Mouse (Mus musculus) embryonic facial prominence, embryonic 10.5 days (tissue): ENCODE data around the gene Ptpn5. TPM values are rescaled to one million over a fixed set of nuclear protein-coding genes. Genes with fewer than 3 reads are reported as not detected.

Source experiments
- DNase-seq: peaks from one replicate; pipeline ENCODE4 v3.0.0-alpha.2; 2017; ENCODE audit warnings: low spot score
- H3K27ac ChIP-seq: fragments of 300-500 bp; sonication (generic); replicated peaks from 2 replicates; pipeline ENCODE4 v1.5.1; 2016; ENCODE audit warnings: mild to moderate bottlenecking
- H3K27me3 ChIP-seq: fragments of 300-500 bp; sonication (generic); replicated peaks from 2 replicates; pipeline ENCODE4 v1.6.1; 2016; ENCODE audit warnings: low read depth, mild to moderate bottlenecking; ENCODE audit not compliant: poor library complexity, severe bottlenecking
- H3K36me3 ChIP-seq: fragments of 300-500 bp; sonication (generic); replicated peaks from 2 replicates; pipeline ENCODE4 v1.6.1; 2016; ENCODE audit warnings: mild to moderate bottlenecking, moderate library complexity
- H3K4me1 ChIP-seq: fragments of 300-500 bp; sonication (generic); 2 replicates; pipeline ENCODE4 v1.6.1; 2016
- H3K4me3 ChIP-seq: fragments of 300-500 bp; sonication (generic); 2 replicates; pipeline ENCODE4 v1.5.1; 2016; ENCODE audit warnings: mild to moderate bottlenecking, moderate library complexity
- H3K9me3 ChIP-seq: fragments of 300-500 bp; sonication (generic); 2 replicates; pipeline ENCODE4 v1.6.1; 2016; ENCODE audit warnings: mild to moderate bottlenecking
- WGBS: fragments of 180-500 bp; shearing (Covaris S2); methylation state at CpG from one replicate; pipeline ENCODE4 v1.1.7; 2016; 5-methylcytosine and 5-hydroxymethylcytosine counted together
- microRNA-seq: library from miRNA; unstranded; fragments of <30 nt; microRNA quantifications from one replicate; pipeline ENCODE4, GENCODE M21; 2017
- polyA plus RNA-seq: library from polyadenylated mRNA; unstranded; fragments of >200 nt; fragmentation: Nextera tagmentation; extraction: Ambion mirVana; gene quantifications from 2 replicates; pipeline ENCODE4 v1.2.1, GENCODE M21; 2016

Gene Ptpn5
- polyA plus RNA-seq, 1 experiment from 2014 or later, result 3.2 TPM

DNA sequence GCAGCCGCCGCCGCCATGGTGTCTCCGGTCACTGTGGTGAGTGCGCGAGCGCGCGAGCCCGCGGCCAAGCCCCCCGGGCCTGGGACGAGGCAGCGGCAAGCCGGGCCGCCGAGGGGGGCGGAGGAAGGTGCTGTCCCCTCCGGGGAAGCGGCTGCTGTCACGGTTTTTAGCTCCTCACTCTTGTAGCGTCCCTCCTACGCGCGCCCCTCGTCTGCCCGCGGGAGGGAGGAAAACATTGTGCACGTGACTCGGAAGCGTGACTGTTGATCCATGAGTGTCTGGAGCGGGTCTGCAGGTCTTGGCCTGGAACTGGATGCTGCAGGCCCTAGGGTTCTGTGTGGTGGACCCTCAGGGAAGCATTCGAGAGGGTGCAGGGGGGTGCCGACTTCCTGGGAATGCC is 82.7 kb downstream of the Ptpn5 start:
- under 1% methylated on average over 34 of the region's 34 CpGs for WGBS
- Histone ChIP-seq H3K4me1 (peaks cover 22% of the 10 kb centered on the region), H3K27me3 (peaks cover 9% of the 10 kb centered on the region; the same call in 1 of the 2 replicates), H3K27ac (peak overlapping the region; percentile 96), H3K9me3 (no peaks in the 10 kb centered on the region), H3K4me3 (peak overlapping the region; percentile 93), H3K36me3 (peaks cover 16% of the 10 kb centered on the region)
- DNase-seq, result no peak

DNA sequence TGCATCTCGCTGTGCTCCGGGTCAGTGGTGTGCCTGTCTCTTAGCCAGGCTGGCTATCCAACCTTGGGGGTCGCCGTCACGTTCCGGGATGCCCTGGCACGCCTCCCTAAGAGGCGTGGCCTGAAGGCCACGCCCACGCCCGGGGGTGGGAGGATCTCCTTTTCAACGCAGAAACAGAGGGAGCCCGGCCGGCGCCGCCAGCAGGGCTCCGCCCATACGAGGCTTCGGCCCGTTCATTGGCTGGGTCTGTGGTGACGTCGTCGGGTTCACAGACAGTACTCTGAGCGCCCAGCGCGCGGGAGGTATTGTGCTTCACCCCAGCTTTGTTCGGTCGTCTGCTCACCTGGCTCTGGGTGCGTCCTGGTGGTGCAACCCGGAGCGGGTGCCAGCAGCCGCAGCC is 83.1 kb downstream of the Ptpn5 start, which contains the start of gene Tmem86a:
Gene Tmem86a, plus strand, starts transcription at position 236 of the 400 bp plus-strand sequence.
- H3K27ac ChIP-seq, result peak within 1 kb of the TSS; percentile 96
- peaks cover 9% of the 10 kb centered on the region; the same call in 1 of the 2 replicates for H3K27me3 ChIP-seq
- 0% methylated on average over 33 of the region's 33 CpGs for WGBS
- peak; percentile 97 for DNase-seq
- peak within 1 kb of the TSS; percentile 93 for H3K4me3 ChIP-seq
- no peaks in the 10 kb centered on the region for H3K9me3 ChIP-seq
- H3K4me1 ChIP-seq, result peaks cover 22% of the 10 kb centered on the region
- peaks cover 16% of the 10 kb centered on the region for H3K36me3 ChIP-seq

DNA sequence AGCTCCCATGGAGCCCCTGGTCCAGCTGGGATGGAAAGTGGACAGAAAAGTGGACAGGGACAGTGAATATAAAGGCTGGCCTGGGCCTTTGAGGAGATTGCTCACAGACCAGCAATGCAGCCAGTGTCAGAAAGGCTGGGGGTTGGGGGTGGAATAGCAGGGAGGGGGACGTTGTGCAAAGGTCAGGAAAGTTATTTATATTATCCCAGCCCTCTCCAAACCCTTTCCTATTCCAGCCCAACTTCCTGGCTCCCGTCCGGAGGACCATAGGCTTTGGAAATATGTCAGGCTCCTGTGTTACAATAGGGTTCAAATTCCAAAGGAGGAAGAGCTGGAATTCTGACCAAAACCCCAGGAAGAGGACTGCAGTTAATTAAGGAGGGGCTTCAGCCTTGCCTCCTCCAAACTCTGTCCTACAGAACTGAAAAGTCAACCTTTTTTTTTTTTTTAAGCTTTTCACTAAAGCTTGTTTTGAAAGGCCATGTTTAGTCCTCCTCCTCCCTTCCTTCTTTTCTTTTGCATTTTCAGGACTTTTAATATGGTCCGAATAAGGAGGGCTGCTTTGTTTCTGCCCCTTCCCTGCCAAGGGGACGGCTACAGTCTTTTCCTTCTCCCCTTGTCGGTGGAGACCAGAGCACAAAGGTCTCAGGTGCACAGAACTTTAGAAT is 90.5 kb downstream of the Ptpn5 start:
- Histone ChIP-seq H3K36me3 (no peaks in the 10 kb centered on the region), H3K4me1 (peaks cover 16% of the 10 kb centered on the region), H3K27me3 (no peaks in the 10 kb centered on the region), H3K27ac (peak overlapping the region; percentile 1; the same call in 1 of the 2 replicates), H3K4me3 (no peak overlapping the region), H3K9me3 (no peaks in the 10 kb centered on the region)
- peak; percentile 18 for DNase-seq
- 43% methylated on average over 6 of the region's 6 CpGs for WGBS

DNA sequence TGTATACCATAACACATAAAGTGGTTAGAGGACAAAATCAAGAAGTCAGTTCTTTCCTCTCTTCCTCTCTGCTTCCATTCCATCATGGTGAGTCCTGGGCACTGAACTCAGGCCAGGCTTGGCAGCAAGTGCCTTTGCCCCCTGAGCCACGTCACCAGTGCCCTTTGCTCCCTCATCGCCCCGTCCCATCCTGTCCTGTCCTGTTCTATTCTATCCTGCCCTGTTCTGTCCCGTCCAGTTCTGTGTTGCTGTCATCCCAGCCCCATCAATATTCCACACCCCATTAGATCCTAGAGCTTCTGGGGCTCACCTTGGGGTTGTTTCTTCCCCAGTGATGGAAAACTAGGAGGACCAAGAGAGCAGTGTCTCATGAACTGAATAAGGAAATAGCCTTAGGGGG is 91.4 kb downstream of the Ptpn5 start:
- no peak for DNase-seq
- no peak overlapping the region for H3K4me3 ChIP-seq
- H3K9me3 ChIP-seq, result no peaks in the 10 kb centered on the region
- no peaks in the 10 kb centered on the region for H3K36me3 ChIP-seq
- H3K27me3 ChIP-seq, result no peaks in the 10 kb centered on the region
- H3K27ac ChIP-seq, result 0 out of 2 replicates have a peak overlapping the region, but pooled peaks have one; percentile 1
- H3K4me1 ChIP-seq, result peaks cover 16% of the 10 kb centered on the region
- WGBS, result 80% methylated on average over 4 of the region's 4 CpGs

DNA sequence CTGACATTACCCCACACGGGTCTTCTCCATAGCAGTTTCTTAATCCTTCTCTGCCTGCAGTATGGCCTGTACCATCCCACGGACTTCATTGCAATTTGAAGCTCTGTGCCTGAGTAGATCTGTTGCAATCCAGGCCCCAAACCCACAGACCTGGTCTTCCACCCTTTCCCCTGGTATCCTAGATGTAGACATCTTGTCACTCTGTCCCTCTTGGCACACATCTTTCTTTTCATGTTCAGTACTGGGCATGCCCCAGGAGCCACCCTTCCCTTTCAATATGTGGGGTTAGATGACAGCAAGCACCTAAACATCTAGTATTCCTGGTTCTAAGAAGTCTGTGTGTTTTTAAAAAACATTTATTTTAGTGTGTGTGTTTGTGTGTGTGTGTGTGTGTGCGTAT is 91.8 kb downstream of the Ptpn5 start:
- peaks cover 16% of the 10 kb centered on the region for H3K4me1 ChIP-seq
- WGBS, result 86% methylated on average over 3 of the region's 3 CpGs
- no peak overlapping the region for H3K27ac ChIP-seq
- no peaks in the 10 kb centered on the region for H3K27me3 ChIP-seq
- DNase-seq, result no peak
- H3K36me3 ChIP-seq, result no peaks in the 10 kb centered on the region
- H3K9me3 ChIP-seq, result no peaks in the 10 kb centered on the region
- H3K4me3 ChIP-seq, result no peak overlapping the region

DNA sequence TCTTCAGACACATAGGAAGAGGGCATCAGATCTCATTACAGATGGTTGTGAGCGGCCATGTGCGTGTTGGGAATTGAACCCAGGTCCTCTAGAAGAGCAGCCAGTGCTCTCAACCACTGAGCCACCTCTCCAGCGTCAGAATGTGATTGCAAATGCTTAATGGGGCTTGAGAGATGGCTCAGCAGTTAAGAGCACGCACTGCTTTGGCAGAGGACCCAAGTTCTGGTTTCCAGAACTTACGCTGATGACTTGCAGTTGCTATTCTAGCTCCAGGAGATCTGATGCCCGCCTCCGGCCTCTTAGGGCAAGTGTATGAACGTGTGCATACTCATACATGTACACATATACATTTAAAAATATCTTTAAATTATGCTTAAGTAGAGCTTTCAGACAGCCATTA is 98.1 kb downstream of the Ptpn5 start:
- WGBS, result 82% methylated on average over 8 of the region's 8 CpGs

DNA sequence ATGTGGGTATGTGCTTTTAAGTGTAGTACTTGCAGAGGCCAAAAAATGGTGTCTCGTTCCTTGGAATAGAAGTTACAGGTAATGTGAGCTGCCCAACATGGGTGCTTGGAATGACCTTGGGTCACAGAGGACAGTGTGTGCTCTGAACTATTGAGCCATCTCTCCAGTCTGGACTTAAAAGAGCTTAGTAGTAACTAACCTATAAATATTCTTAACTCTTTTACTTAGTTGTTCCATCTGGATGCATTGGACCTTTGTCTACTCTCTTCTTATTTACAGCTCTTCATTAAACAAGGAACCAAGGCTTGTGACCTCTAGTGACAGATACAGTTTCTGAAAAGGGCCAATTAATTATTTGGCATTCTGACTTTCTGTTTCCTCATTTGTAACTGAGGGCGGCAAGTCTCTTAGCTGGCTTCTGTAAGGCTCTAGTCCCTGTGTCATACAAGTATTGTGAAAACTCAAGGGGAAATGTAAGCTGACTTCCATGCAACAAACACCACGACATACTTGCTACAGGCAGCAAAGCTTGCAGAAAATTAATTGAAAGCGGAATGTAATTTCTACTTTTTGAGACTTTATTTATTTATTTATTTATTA is 98.6 kb downstream of the Ptpn5 start:
- 88% methylated on average over 4 of the region's 4 CpGs for WGBS

More for the DNA sequence above, 98.1 kb downstream of the Ptpn5 start:
- H3K4me1 ChIP-seq, result no peaks in the 10 kb centered on the region
- H3K27ac ChIP-seq, result no peak overlapping the region
- no peaks in the 10 kb centered on the region for H3K36me3 ChIP-seq
- no peak for DNase-seq
- no peaks in the 10 kb centered on the region for H3K9me3 ChIP-seq
- no peak overlapping the region for H3K4me3 ChIP-seq
- no peaks in the 10 kb centered on the region for H3K27me3 ChIP-seq

DNA sequence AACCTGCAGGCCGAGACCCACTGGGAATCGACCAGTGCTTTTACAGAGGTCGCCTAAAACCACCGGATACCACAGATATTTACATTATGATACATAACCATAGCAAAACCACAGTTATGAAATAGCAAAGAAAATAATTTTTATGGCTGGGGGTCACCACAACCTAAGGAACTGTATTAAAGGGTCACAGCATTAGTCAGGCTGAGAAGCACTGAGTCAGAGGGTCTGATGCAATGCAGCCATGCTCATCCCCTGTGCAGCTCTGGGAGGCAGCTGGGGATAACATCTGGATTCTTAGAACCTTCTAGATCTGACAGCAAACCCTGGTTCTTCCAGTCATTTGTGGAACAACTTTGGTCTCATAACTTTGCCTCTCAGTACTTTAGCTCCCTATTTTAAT is 102.1 kb downstream of the Ptpn5 start:
- DNase-seq, result no peak
- H3K27me3 ChIP-seq, result no peaks in the 10 kb centered on the region
- 79% methylated on average over 4 of the region's 4 CpGs for WGBS
- H3K27ac ChIP-seq, result no peak overlapping the region
- no peak overlapping the region for H3K4me3 ChIP-seq
- H3K4me1 ChIP-seq, result no peaks in the 10 kb centered on the region
- H3K36me3 ChIP-seq, result no peaks in the 10 kb centered on the region
- H3K9me3 ChIP-seq, result no peaks in the 10 kb centered on the region

More for the DNA sequence above, 98.6 kb downstream of the Ptpn5 start:
- DNase-seq, result no peak
- H3K27me3 ChIP-seq, result no peaks in the 10 kb centered on the region
- no peak overlapping the region for H3K4me3 ChIP-seq
- no peaks in the 10 kb centered on the region for H3K36me3 ChIP-seq
- no peak overlapping the region for H3K27ac ChIP-seq
- H3K9me3 ChIP-seq, result no peaks in the 10 kb centered on the region
- no peaks in the 10 kb centered on the region for H3K4me1 ChIP-seq

DNA sequence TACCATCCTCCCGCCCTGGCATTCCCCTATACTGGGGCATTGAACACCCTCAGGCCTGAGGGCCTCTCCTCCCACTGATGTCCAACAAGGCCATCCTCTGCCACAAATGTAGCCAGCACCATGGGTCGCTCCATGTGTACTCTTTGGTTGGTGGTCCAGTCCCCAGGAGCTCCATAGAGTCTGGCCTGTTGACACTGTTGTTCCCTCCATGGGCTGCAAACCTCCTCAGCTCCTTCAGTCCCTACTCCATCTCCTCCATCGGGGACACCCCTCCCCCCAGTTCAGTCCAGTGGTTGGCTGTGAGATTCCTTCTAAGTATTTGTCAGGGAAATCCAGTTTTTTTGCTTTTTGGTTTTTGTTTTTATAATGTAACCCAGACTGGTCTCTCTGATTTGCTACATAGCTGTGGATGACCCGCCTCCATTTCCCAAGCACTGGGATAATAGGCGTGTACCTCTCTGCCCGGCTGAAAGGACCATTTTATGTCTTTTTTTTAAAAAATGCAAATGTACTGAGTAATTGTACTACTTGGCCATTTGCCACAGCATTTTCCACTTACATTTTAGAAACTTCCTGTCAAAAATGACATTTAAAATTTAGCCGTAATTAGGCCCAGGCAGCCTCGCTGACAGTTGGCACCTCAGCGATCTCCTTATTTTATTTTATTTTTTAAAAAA is 102.8 kb downstream of the Ptpn5 start:
- Histone ChIP-seq H3K4me1 (no peaks in the 10 kb centered on the region), H3K9me3 (no peaks in the 10 kb centered on the region), H3K4me3 (no peak overlapping the region), H3K36me3 (no peaks in the 10 kb centered on the region), H3K27me3 (no peaks in the 10 kb centered on the region), H3K27ac (no peak overlapping the region)
- 87% methylated on average over 9 of the region's 9 CpGs for WGBS
- no peak for DNase-seq

Small RNAs within 50 kb of the gene (microRNA-seq; reads per million reads assigned to microRNA genes)
- gene Mir7056, result not detected

Other genes starting within 250 kb of the Ptpn5 start
- 260 and 265 TPM in 2 replicates for gene Tsg101, start 213.7 kb downstream of the Ptpn5 start, polyA plus RNA-seq
- 12.7 TPM in 2 replicates for gene Uevld, start 175.2 kb downstream of the Ptpn5 start, polyA plus RNA-seq
- gene Gm9999, start 150.1 kb downstream of the Ptpn5 start, polyA plus RNA-seq, result not detected in 2 replicates
- gene Spty2d1, start 125.3 kb downstream of the Ptpn5 start, polyA plus RNA-seq, result 12.4 and 12.8 TPM in 2 replicates
- 11.3 and 11.7 TPM in 2 replicates for gene Tmem86a, start 83.1 kb downstream of the Ptpn5 start, polyA plus RNA-seq
- not detected in 2 replicates for gene Mrgpra6, start 71.2 kb upstream of the Ptpn5 start, polyA plus RNA-seq
- not detected in 2 replicates for gene Mrgpra9, start 119.2 kb upstream of the Ptpn5 start, polyA plus RNA-seq
- gene Mrgpra1, start 220.6 kb upstream of the Ptpn5 start, polyA plus RNA-seq, result not detected in 2 replicates